Mouse (Mus musculus): ENCODE measurements around the gene Fstl4. TPM values are rescaled to one million over a fixed set of nuclear protein-coding genes. Genes with fewer than 3 reads are reported as not detected.
A peak's percentile ranks its signal among the peaks of the same experiment; 100 is the strongest.

Fstl4 gene
- polyA plus RNA-seq, 1 experiment from 2014 or later = 5.7 TPM

DNA sequence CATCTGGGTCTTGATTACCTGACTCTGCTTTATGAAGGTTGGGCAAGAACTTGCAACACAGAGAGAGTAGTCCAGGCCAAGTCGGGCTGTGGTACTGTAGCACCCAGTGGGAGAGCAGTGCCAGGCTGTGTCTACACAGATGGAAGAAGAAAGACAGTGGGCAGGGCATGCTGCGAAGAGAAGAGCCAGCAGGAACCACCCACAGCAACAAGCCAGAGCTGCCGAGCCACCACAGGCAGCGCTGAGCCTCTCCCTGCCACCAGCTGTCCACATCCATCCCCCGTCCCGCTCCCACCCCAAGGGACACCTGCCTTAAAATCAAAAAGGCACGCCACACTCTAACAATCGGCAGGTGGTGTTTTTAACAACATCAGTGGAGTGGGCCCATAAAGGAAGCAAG is 332.9 kb downstream of the Fstl4 start:
- H3K4me3 ChIP-seq = no peak overlapping the region
- ATAC-seq (replicated peaks; ENCODE audit: insufficient number of reproducible peaks, insufficient read depth, low FRiP score, low read depth) = no peak
- WGBS = 84% methylated on average over 8 of the region's 8 CpGs
- H3K27me3 ChIP-seq = 0 out of 2 replicates have a peak, but pooled peaks cover 4% of the 10 kb centered on the region
- no peak overlapping the region for H3K9ac ChIP-seq
- H3K27ac ChIP-seq = no peak overlapping the region
- peaks cover 14% of the 10 kb centered on the region for H3K4me1 ChIP-seq (replicated peaks)
- no peaks in the 10 kb centered on the region for H3K36me3 ChIP-seq
- no peaks in the 10 kb centered on the region for H3K9me3 ChIP-seq (replicated peaks)
- H3K4me2 ChIP-seq = no peak overlapping the region

DNA sequence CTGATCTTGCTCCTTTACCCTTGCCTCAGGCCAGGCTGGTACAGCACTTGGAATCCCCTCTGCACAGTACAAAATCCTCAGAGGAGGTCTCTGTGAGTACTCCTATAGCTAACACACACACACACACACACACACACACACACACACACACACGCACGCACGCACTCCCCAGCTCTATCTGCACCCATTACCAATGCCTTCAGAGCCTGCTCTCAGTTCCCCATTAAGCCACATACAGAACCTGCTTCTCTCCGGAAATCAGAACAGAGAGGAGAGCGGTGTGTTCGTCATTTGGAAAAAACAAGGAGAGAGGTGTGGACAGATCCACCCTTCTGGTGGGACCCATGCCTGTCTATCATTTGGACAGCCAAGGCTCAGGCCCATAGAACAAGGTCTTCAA is 333.4 kb downstream of the Fstl4 start:
- Histone ChIP-seq H3K4me2 (no peak overlapping the region), H3K27ac (no peak overlapping the region), H3K27me3 (0 out of 2 replicates have a peak, but pooled peaks cover 4% of the 10 kb centered on the region), H3K9me3 (replicated peaks) (no peaks in the 10 kb centered on the region), H3K9ac (no peak overlapping the region), H3K4me3 (no peak overlapping the region), H3K36me3 (no peaks in the 10 kb centered on the region), H3K4me1 (replicated peaks) (peaks cover 14% of the 10 kb centered on the region)
- ATAC-seq (replicated peaks; ENCODE audit: insufficient number of reproducible peaks, insufficient read depth, low FRiP score, low read depth) = no peak
- 84% methylated on average over 6 of the region's 6 CpGs for WGBS

DNA sequence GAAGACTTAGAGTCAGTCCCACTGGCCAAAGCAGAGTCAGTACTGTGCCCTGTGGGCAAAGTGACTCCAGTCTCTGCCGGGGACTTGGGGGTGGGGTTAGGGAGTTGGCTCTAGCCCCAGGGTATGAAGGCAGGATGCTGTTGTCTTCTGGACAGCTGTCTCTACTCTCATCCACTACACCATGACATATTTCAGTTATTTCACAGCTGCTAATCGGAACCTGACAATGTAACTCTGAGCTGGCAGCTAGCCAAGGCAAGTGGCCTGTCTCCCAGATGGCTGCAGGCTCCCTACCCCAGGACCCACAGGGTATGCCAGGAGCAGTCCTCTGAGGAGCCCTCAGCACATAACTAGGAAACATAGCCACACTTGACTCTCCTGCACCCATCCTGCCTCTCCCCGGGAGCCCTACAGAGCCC is 334.4 kb downstream of the Fstl4 start:
- Histone ChIP-seq H3K4me2 (no peak overlapping the region), H3K9ac (no peak overlapping the region), H3K4me3 (no peak overlapping the region), H3K9me3 (replicated peaks) (no peaks in the 10 kb centered on the region), H3K27ac (no peak overlapping the region), H3K27me3 (0 out of 2 replicates have a peak, but pooled peaks cover 4% of the 10 kb centered on the region), H3K36me3 (no peaks in the 10 kb centered on the region), H3K4me1 (replicated peaks) (peaks cover 18% of the 10 kb centered on the region)
- peak; percentile 65; the same call in 1 of the 2 replicates for ATAC-seq (replicated peaks; ENCODE audit: insufficient number of reproducible peaks, insufficient read depth, low FRiP score, low read depth)
- WGBS = 17% methylated on average over 3 of the region's 3 CpGs

DNA sequence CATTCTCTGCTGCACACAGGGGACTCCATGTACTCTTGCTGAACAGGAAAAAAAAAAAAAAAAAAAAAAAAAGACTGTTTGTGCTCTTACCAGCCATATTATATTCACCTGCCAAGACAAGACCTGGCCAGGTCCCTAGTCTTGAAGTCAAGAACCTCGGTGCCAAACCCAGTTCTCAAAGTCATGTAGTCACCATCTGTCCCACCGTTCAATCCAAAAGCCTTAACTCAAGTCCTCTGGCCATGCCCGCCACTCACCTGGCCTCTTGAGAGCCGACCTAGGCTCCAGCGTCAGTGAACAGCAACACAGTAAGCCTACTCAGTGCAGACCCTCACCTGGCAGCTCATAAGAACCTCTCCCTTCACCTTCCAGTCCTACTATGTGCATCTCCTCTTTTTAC is 334.9 kb downstream of the Fstl4 start:
- Histone ChIP-seq H3K36me3 (no peaks in the 10 kb centered on the region), H3K27ac (no peak overlapping the region), H3K9ac (no peak overlapping the region), H3K4me2 (no peak overlapping the region), H3K9me3 (replicated peaks) (no peaks in the 10 kb centered on the region), H3K27me3 (0 out of 2 replicates have a peak, but pooled peaks cover 4% of the 10 kb centered on the region), H3K4me1 (replicated peaks) (peaks cover 22% of the 10 kb centered on the region), H3K4me3 (no peak overlapping the region)
- ATAC-seq (replicated peaks; ENCODE audit: insufficient number of reproducible peaks, insufficient read depth, low FRiP score, low read depth) = no peak
- WGBS = 89% methylated on average over 5 of the region's 5 CpGs

DNA sequence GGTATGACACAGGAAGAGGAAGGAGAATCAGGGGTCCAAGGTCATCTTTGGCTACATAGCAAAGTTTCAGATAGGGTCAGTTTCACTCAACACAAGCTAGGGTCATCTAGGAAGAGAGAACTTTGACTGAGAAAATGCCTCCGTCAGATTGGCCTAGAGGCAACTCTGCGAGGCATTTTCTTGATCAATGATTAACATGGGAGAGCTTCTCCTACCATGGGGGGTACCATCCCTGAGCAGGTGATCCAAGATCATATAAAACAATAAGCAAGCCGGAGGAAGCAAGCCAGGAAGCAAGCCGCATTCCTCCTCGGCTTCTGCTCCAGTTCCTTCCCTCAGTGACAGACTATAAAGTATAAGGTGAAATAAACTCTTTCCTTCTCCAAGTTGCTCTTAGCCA is 337.3 kb downstream of the Fstl4 start:
- ATAC-seq (replicated peaks; ENCODE audit: insufficient number of reproducible peaks, insufficient read depth, low FRiP score, low read depth) = no peak
- no peaks in the 10 kb centered on the region for H3K36me3 ChIP-seq
- H3K4me3 ChIP-seq = no peak overlapping the region
- no peaks in the 10 kb centered on the region for H3K9me3 ChIP-seq (replicated peaks)
- no peaks in the 10 kb centered on the region for H3K27me3 ChIP-seq
- no peak overlapping the region for H3K4me2 ChIP-seq
- H3K27ac ChIP-seq = no peak overlapping the region
- 74% methylated on average over 5 of the region's 5 CpGs for WGBS
- no peak overlapping the region for H3K9ac ChIP-seq
- peaks cover 32% of the 10 kb centered on the region for H3K4me1 ChIP-seq (replicated peaks)

DNA sequence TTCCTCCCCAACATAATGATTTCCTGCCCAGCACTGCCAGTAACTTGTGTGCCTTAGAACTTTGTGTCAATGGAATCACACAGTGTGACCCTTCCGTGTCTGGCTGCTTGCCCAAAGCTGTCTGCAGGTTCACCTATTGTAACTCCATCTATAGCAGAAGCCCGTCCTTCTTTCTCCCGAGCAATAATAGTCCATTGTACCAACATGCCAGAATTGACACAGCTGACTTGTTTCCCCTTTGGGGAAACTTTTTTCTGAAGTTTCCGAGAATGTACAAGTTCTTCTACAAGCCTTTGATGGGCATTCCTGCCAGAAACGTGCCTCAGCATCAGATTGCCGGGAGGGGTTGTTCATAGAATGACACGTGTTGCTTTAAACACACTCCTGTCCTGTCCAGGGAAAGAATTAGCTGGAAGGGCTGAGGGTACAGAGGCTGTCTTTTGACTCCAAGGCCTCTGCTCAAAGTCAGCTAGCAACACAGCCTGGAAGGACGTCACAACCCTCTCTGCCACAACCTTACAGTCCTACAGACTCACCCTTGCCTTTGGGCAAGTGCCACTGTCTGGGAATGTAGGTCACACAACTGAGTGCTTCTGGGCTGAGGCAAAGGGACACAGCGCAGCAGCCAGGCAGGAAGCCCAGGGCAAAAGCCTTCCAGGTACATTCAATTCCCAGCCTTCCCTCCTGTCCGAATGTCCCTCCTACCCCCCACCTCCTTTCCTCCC is 339.3 kb downstream of the Fstl4 start:
- Histone ChIP-seq H3K36me3 (no peaks in the 10 kb centered on the region), H3K27ac (no peak overlapping the region), H3K4me3 (no peak overlapping the region), H3K27me3 (no peaks in the 10 kb centered on the region), H3K9ac (no peak overlapping the region), H3K9me3 (replicated peaks) (no peaks in the 10 kb centered on the region), H3K4me2 (no peak overlapping the region), H3K4me1 (replicated peaks) (peaks cover 28% of the 10 kb centered on the region)
- WGBS = 46% methylated on average over 10 of the region's 10 CpGs
- no peak for ATAC-seq (replicated peaks; ENCODE audit: insufficient number of reproducible peaks, insufficient read depth, low FRiP score, low read depth)

DNA sequence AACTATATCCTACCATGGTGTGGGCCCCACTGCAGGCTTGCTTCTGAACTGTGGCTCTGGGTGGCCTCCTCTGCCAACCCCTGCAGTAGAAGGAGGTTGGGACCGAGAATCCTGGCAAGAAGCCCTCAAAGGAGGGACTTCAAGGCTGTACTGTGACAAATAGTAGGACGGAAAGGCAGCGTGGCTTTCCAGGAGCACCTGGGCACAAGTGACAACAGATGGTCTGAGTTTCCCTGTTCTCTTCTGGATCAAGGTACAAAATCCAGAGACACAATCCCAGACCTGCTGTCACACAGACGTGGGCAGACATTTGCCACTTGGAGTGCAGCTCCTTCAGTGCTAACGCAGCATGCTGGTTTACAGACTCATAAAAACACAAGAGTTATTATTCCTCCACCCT is 343.3 kb downstream of the Fstl4 start:
- no peaks in the 10 kb centered on the region for H3K9me3 ChIP-seq (replicated peaks)
- H3K9ac ChIP-seq = no peak overlapping the region
- no peaks in the 10 kb centered on the region for H3K36me3 ChIP-seq
- H3K27me3 ChIP-seq = no peaks in the 10 kb centered on the region
- ATAC-seq (replicated peaks; ENCODE audit: insufficient number of reproducible peaks, insufficient read depth, low FRiP score, low read depth) = no peak
- H3K27ac ChIP-seq = no peak overlapping the region
- 73% methylated on average over 5 of the region's 5 CpGs for WGBS
- peaks cover 21% of the 10 kb centered on the region for H3K4me1 ChIP-seq (replicated peaks)
- no peak overlapping the region for H3K4me2 ChIP-seq
- H3K4me3 ChIP-seq = no peak overlapping the region

DNA sequence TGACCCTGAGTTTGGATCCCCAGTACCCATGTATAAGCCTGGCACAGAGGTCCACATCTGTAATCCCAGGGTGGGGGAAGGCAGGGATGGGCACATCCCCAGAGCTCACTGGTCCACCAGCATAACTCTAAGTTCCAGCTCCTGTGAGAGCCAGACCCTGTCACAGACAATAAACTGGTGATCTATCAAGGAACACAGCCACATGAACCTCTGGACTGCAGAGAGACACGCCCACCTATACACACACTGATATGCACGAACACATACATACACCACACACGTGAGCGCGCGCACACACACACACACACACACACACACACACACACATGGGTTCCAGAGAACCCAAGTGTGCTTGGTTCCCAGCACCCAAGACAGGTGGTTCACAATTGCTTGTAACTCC is 344.4 kb downstream of the Fstl4 start:
- no peak overlapping the region for H3K4me2 ChIP-seq
- peaks cover 17% of the 10 kb centered on the region for H3K4me1 ChIP-seq (replicated peaks)
- H3K9me3 ChIP-seq (replicated peaks) = no peaks in the 10 kb centered on the region
- H3K9ac ChIP-seq = no peak overlapping the region
- 94% methylated on average over 6 of the region's 6 CpGs for WGBS
- ATAC-seq (replicated peaks; ENCODE audit: insufficient number of reproducible peaks, insufficient read depth, low FRiP score, low read depth) = no peak
- no peak overlapping the region for H3K4me3 ChIP-seq
- H3K27me3 ChIP-seq = no peaks in the 10 kb centered on the region
- H3K27ac ChIP-seq = no peak overlapping the region
- H3K36me3 ChIP-seq = no peaks in the 10 kb centered on the region

DNA sequence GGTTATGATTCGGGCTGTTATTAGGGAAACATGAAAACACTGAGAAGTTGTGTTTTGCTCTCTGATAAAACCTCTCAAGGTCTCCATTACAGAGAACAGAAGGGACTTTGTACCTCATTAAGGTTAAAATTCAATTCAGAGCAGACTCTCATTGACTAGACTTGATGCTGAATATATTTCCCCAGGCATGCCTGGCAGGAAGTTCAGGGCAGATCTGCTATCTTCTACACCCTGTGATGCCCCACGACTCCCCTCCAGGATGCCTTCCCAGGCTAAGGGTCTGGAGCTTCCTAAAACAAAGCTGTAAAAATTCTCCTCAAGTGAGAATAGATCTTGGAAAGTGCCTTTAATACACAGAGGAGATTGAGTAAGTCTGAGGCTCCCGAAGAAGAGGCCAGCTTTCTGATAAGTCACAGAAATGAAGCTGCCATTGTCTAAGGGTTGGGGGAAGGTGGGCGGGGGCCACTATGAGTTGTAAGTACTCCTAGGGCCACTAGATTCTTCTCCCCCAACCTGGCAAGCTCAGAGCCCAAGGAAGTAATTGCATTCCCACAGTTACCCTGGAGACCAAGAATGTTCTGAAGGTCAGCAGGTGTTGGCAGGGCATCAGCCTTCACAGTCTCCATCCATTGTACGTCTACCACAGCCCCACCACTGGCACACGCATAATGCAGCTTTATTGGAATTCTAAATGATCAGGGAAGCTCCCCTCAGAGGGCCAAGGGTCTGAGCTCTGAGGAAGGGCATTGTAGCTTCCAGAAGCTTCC is 345.4 kb downstream of the Fstl4 start:
- Histone ChIP-seq H3K36me3 (no peaks in the 10 kb centered on the region), H3K27ac (no peak overlapping the region), H3K4me2 (no peak overlapping the region), H3K9ac (no peak overlapping the region), H3K4me1 (replicated peaks) (peaks cover 13% of the 10 kb centered on the region; the same call in 1 of the 2 replicates), H3K9me3 (replicated peaks) (no peaks in the 10 kb centered on the region), H3K4me3 (no peak overlapping the region), H3K27me3 (no peaks in the 10 kb centered on the region)
- WGBS = 68% methylated on average over 6 of the region's 6 CpGs
- ATAC-seq (replicated peaks; ENCODE audit: insufficient number of reproducible peaks, insufficient read depth, low FRiP score, low read depth) = no peak

DNA sequence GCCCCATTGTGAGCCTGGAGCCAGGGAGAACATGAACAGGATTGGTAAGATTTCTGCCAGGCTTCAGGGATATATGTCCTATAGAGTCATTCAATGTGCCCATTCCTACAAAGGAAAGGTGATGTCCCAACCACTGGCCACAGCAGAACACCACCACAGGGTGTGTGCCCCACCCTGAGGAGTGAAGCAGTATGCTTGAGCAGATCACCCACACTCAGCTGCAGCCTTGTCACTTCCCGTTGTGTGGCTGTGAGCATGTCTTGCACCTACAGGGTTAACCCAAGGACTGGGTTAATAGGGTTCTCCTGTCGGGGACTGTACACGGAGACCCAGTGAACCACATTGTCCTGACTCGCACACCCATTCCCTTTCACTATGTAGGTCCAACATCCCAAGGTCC is 351.3 kb downstream of the Fstl4 start:
- WGBS = 72% methylated on average over 4 of the region's 4 CpGs
- H3K4me3 ChIP-seq = no peak overlapping the region
- H3K4me1 ChIP-seq (replicated peaks) = peaks cover 7% of the 10 kb centered on the region; the same call in 1 of the 2 replicates
- H3K36me3 ChIP-seq = no peaks in the 10 kb centered on the region
- no peaks in the 10 kb centered on the region for H3K9me3 ChIP-seq (replicated peaks)
- H3K4me2 ChIP-seq = no peak overlapping the region
- no peak overlapping the region for H3K27ac ChIP-seq
- no peaks in the 10 kb centered on the region for H3K27me3 ChIP-seq
- no peak for ATAC-seq (replicated peaks; ENCODE audit: insufficient number of reproducible peaks, insufficient read depth, low FRiP score, low read depth)
- H3K9ac ChIP-seq = no peak overlapping the region

DNA sequence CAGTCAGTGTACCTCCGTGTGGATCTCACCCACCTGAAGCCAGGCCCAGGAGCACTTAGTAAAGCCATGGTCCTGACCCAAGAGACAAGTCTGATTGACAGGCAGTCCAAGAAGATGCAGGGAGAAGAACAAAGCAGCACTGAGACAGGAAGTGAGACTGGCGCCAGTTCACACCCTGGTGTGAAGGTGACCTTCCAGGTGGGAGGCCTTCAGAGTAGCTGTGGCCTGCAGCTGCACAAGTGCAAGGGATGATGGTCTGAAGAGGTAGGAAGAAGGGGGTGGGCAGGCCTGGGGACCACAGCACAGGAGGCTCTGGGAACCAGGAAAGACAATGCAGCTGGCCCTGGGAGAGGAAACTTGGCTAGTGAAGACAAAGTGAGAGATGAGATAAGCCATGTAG is 351.9 kb downstream of the Fstl4 start:
- no peak for ATAC-seq (replicated peaks; ENCODE audit: insufficient number of reproducible peaks, insufficient read depth, low FRiP score, low read depth)
- Histone ChIP-seq H3K27ac (no peak overlapping the region), H3K27me3 (no peaks in the 10 kb centered on the region), H3K4me2 (no peak overlapping the region), H3K9me3 (replicated peaks) (no peaks in the 10 kb centered on the region), H3K4me1 (replicated peaks) (peaks cover 7% of the 10 kb centered on the region; the same call in 1 of the 2 replicates), H3K4me3 (no peak overlapping the region), H3K9ac (no peak overlapping the region), H3K36me3 (no peaks in the 10 kb centered on the region)
- WGBS = 68% methylated on average over 2 of the region's 2 CpGs

All from heart, embryonic 15.5 days (tissue).